Mouse (Mus musculus): ENCODE measurements around the gene Olfr449. TPM values are rescaled to one million over a fixed set of nuclear protein-coding genes. Genes with fewer than 3 reads are reported as not detected.

The Olfr449 gene
- not detected in 2 replicates for polyA plus RNA-seq (2014; fragmentation: Nextera tagmentation; extraction: Ambion mirVana)

- Histone ChIP-seq H3K4me3 (ENCODE audit: low read length) (no peak within 1 kb of the TSS), H3K4me2 (replicated peaks; ENCODE audit: low read depth, low read length) (no peak within 1 kb of the TSS), H3K4me1 (ENCODE audit: control insufficient read depth, insufficient read depth, low read length) (no peaks in the 10 kb centered on the region), H3K9ac (ENCODE audit: low read depth, low read length) (no peak within 1 kb of the TSS), H3K36me3 (ENCODE audit: control insufficient read depth, insufficient read depth, low read length) (no peaks in the 10 kb centered on the region), H3K27ac (ENCODE audit: low read depth, low read length) (no peak within 1 kb of the TSS), H3K9me3 (ENCODE audit: control insufficient read depth, low read length) (no peaks in the 10 kb centered on the region), H3K27me3 (ENCODE audit: control insufficient read depth, insufficient read depth, low read length) (no peaks in the 10 kb centered on the region)
- ATAC-seq (ENCODE audit: low FRiP score, low TSS enrichment) = no peak
Observed at GRCm38 (mm10) chr6:42834084-42834483, at the start of gene Olfr449. Olfr449 (plus strand) TSS chr6:42834384.

- H3K27ac ChIP-seq (ENCODE audit: low read depth, low read length) = no peak within 1 kb of the TSS
- no peaks in the 10 kb centered on the region for H3K4me1 ChIP-seq (ENCODE audit: control insufficient read depth, insufficient read depth, low read length)
- no peaks in the 10 kb centered on the region for H3K36me3 ChIP-seq (ENCODE audit: control insufficient read depth, insufficient read depth, low read length)
- H3K4me3 ChIP-seq (ENCODE audit: low read length) = no peak within 1 kb of the TSS
- H3K9ac ChIP-seq (ENCODE audit: low read depth, low read length) = no peak within 1 kb of the TSS
- no peak within 1 kb of the TSS for H3K4me2 ChIP-seq (replicated peaks; ENCODE audit: low read depth, low read length)
- H3K9me3 ChIP-seq (ENCODE audit: control insufficient read depth, low read length) = no peaks in the 10 kb centered on the region
- no peak for ATAC-seq (ENCODE audit: low FRiP score, low TSS enrichment)
- no peaks in the 10 kb centered on the region for H3K27me3 ChIP-seq (ENCODE audit: control insufficient read depth, insufficient read depth, low read length)
Observed at GRCm38 (mm10) chr6:42784793-42785192, 49.4 kb upstream of the Olfr449 start, which contains the start of gene Olfr452. Olfr452 (plus strand) TSS chr6:42785093.

DNA sequence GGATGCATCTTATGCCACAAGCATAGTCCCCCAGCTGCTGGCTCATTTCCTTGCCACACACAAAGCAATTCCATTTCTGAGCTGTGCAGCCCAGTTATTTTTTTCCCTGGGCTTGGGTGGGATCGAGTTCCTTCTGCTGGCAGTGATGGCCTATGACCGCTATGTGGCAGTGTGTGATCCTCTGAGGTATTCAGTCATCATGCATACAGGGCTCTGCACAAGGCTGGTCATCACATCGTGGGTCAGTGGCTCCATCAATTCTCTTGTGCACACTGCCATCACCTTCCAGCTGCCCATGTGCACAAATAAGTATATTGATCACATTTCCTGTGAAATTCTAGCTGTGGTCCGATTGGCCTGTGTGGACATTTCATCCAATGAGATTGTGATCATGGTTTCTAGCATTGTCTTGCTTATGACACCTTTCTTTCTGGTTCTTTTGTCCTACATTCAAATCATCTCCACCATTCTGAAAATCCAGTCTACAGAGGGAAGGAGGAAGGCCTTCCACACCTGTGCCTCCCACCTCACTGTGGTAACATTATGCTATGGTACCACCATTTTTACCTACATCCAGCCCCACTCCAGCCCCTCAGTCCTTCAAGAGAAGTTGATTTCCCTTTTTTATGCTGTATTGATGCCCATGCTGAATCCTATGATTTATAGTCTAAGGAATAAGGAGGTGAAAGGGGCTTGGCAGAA is 43.8 kb upstream of the Olfr449 start:
- H3K4me2 ChIP-seq (replicated peaks; ENCODE audit: low read depth, low read length) = no peak overlapping the region
- no peak overlapping the region for H3K9ac ChIP-seq (ENCODE audit: low read depth, low read length)
- H3K4me1 ChIP-seq (ENCODE audit: control insufficient read depth, insufficient read depth, low read length) = no peaks in the 10 kb centered on the region
- no peak overlapping the region for H3K4me3 ChIP-seq (ENCODE audit: low read length)
- 36% methylated on average over 4 of the region's 4 CpGs for WGBS
- no peaks in the 10 kb centered on the region for H3K27me3 ChIP-seq (ENCODE audit: control insufficient read depth, insufficient read depth, low read length)
- H3K36me3 ChIP-seq (ENCODE audit: control insufficient read depth, insufficient read depth, low read length) = no peaks in the 10 kb centered on the region
- no peaks in the 10 kb centered on the region for H3K9me3 ChIP-seq (ENCODE audit: control insufficient read depth, low read length)
- H3K27ac ChIP-seq (ENCODE audit: low read depth, low read length) = no peak overlapping the region
- ATAC-seq (ENCODE audit: low FRiP score, low TSS enrichment) = peak; percentile 28; the same call in 1 of the 2 replicates

DNA sequence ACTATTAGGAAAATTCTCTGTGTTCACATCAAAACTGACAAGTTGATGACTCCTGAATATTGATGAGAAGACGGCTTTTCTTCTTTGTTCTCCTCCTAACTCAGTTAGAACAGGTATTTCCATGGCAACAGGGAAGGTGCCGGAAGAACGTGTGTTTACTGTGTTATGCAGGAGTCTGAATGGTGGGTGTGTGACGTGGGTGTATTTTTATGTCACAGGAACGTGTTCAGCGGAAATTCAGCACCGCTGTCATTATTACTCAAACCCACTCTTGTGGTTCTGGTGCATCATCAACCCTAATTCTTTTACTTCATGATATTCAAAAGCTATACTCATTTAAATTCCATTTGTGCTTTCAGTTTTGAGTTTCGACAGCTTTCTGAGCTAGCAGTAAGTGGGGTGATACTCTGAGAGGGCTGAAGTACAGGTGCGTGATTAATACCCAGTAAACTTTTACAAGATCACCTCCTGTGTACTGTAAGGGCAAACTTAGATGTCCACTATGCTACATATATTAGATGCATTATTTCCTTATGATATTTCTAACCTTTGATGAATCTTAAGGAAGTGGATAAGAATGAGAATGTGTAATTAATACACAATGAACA is 43.1 kb upstream of the Olfr449 start:
- Histone ChIP-seq H3K4me1 (ENCODE audit: control insufficient read depth, insufficient read depth, low read length) (no peaks in the 10 kb centered on the region), H3K4me3 (ENCODE audit: low read length) (no peak overlapping the region), H3K36me3 (ENCODE audit: control insufficient read depth, insufficient read depth, low read length) (no peaks in the 10 kb centered on the region), H3K9ac (ENCODE audit: low read depth, low read length) (no peak overlapping the region), H3K4me2 (replicated peaks; ENCODE audit: low read depth, low read length) (no peak overlapping the region), H3K27me3 (ENCODE audit: control insufficient read depth, insufficient read depth, low read length) (no peaks in the 10 kb centered on the region), H3K27ac (ENCODE audit: low read depth, low read length) (no peak overlapping the region), H3K9me3 (ENCODE audit: control insufficient read depth, low read length) (no peaks in the 10 kb centered on the region)
- ATAC-seq (ENCODE audit: low FRiP score, low TSS enrichment) = no peak
- WGBS = 81% methylated on average over 9 of the region's 9 CpGs

DNA sequence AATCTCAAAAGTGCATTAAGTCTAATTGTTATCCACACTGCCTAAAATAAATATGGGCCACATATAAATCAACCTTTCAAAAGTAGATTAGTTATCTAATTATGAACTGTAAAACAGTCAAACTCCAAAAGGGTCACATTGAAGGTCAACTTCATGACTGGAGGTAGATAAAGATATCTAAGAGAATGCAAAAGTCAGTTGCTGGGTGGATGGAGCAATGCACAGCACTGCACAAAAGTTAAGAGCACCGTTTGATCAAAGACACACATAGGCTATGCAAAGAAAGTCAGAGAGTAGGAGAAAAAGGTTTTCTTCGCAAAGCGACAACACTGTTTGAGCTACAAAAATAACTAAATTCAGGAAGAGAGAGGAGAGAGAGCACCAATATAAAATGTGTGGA is 39.2 kb upstream of the Olfr449 start:
- H3K9me3 ChIP-seq (ENCODE audit: control insufficient read depth, low read length) = no peaks in the 10 kb centered on the region
- H3K4me2 ChIP-seq (replicated peaks; ENCODE audit: low read depth, low read length) = no peak overlapping the region
- no peaks in the 10 kb centered on the region for H3K27me3 ChIP-seq (ENCODE audit: control insufficient read depth, insufficient read depth, low read length)
- H3K9ac ChIP-seq (ENCODE audit: low read depth, low read length) = no peak overlapping the region
- no peak overlapping the region for H3K27ac ChIP-seq (ENCODE audit: low read depth, low read length)
- H3K36me3 ChIP-seq (ENCODE audit: control insufficient read depth, insufficient read depth, low read length) = no peaks in the 10 kb centered on the region
- H3K4me1 ChIP-seq (ENCODE audit: control insufficient read depth, insufficient read depth, low read length) = no peaks in the 10 kb centered on the region
- ATAC-seq (ENCODE audit: low FRiP score, low TSS enrichment) = no peak
- H3K4me3 ChIP-seq (ENCODE audit: low read length) = no peak overlapping the region
- WGBS = 81% methylated on average over 3 of the region's 3 CpGs

- H3K27ac ChIP-seq (ENCODE audit: low read depth, low read length) = no peak within 1 kb of the TSS
- H3K9ac ChIP-seq (ENCODE audit: low read depth, low read length) = no peak within 1 kb of the TSS
- no peaks in the 10 kb centered on the region for H3K36me3 ChIP-seq (ENCODE audit: control insufficient read depth, insufficient read depth, low read length)
- H3K27me3 ChIP-seq (ENCODE audit: control insufficient read depth, insufficient read depth, low read length) = no peaks in the 10 kb centered on the region
- ATAC-seq (ENCODE audit: low FRiP score, low TSS enrichment) = no peak
- no peak within 1 kb of the TSS for H3K4me3 ChIP-seq (ENCODE audit: low read length)
- no peaks in the 10 kb centered on the region for H3K4me1 ChIP-seq (ENCODE audit: control insufficient read depth, insufficient read depth, low read length)
- H3K4me2 ChIP-seq (replicated peaks; ENCODE audit: low read depth, low read length) = no peak within 1 kb of the TSS
- H3K9me3 ChIP-seq (ENCODE audit: control insufficient read depth, low read length) = no peaks in the 10 kb centered on the region
- 97% methylated on average over 1 of the region's 1 CpGs for WGBS
Observed at GRCm38 (mm10) chr6:42811639-42812038, 22.5 kb upstream of the Olfr449 start, which contains the start of gene Olfr450. Olfr450 (plus strand) TSS chr6:42811939.

DNA sequence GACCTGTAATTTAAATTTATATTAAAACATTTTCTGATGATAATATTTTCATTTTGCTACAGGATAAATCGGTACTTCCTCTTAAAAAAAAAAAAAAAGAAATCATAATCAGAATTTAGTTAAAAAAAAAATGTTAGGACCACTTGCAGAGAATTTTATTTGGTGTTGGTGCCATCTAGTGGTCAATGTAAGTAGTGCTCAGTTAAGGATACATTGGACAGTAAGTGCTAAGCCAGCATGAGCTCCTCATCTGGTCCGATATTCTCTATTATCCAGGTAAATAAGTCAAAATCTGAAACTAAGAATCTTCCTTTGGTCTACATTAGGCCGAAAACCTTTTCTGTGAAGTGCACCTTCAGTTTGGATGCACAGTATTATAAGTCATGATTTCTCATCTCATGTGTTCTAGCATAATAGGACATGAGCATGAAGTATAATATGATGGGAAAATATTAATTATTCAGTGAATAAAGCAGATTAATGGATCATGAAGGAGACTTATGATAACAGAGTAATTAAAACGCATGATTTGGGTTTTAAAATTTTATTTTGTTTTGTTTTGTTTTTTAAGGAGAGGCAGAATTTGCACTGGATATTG is 26.1 kb downstream of the Olfr449 start:
- H3K36me3 ChIP-seq (ENCODE audit: control insufficient read depth, insufficient read depth, low read length) = no peaks in the 10 kb centered on the region
- H3K9me3 ChIP-seq (ENCODE audit: control insufficient read depth, low read length) = no peaks in the 10 kb centered on the region
- H3K4me1 ChIP-seq (ENCODE audit: control insufficient read depth, insufficient read depth, low read length) = no peaks in the 10 kb centered on the region
- no peak overlapping the region for H3K4me2 ChIP-seq (replicated peaks; ENCODE audit: low read depth, low read length)
- H3K4me3 ChIP-seq (ENCODE audit: low read length) = no peak overlapping the region
- 16% methylated on average over 4 of the region's 4 CpGs for WGBS
- H3K27me3 ChIP-seq (ENCODE audit: control insufficient read depth, insufficient read depth, low read length) = no peaks in the 10 kb centered on the region
- no peak overlapping the region for H3K27ac ChIP-seq (ENCODE audit: low read depth, low read length)
- H3K9ac ChIP-seq (ENCODE audit: low read depth, low read length) = no peak overlapping the region
- ATAC-seq (ENCODE audit: low FRiP score, low TSS enrichment) = no peak

GRCm38 (mm10) chr6:42869695-42870094 is 35.5 kb downstream of the Olfr449 start:
- Histone ChIP-seq H3K4me3 (ENCODE audit: low read length) (no peak overlapping the region), H3K27me3 (ENCODE audit: control insufficient read depth, insufficient read depth, low read length) (no peaks in the 10 kb centered on the region), H3K27ac (ENCODE audit: low read depth, low read length) (no peak overlapping the region), H3K4me2 (replicated peaks; ENCODE audit: low read depth, low read length) (no peak overlapping the region), H3K9me3 (ENCODE audit: control insufficient read depth, low read length) (no peaks in the 10 kb centered on the region), H3K36me3 (ENCODE audit: control insufficient read depth, insufficient read depth, low read length) (no peaks in the 10 kb centered on the region), H3K4me1 (ENCODE audit: control insufficient read depth, insufficient read depth, low read length) (no peaks in the 10 kb centered on the region), H3K9ac (ENCODE audit: low read depth, low read length) (no peak overlapping the region)
- ATAC-seq (ENCODE audit: low FRiP score, low TSS enrichment) = no peak
- 86% methylated on average over 3 of the region's 3 CpGs for WGBS

DNA sequence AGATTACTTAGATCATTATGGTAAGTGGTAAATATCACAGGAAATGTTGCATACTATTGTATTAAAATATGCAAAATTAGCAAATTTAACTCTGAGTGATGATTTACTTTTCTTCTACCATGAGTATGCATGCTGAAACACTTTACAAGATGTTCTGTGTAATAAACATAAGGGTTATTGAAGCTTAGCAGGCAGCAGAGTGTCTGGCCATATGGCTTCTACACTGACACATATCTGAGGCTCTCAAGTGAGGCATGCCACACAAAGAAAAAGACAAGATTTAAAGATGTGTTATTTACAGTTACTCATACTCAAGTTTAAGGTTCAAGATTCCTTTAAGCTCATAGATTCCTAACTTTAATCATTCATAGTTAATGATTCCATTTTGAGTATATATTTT is 42.1 kb downstream of the Olfr449 start:
- no peak for ATAC-seq (ENCODE audit: low FRiP score, low TSS enrichment)
- no peaks in the 10 kb centered on the region for H3K9me3 ChIP-seq (ENCODE audit: control insufficient read depth, low read length)
- no peak overlapping the region for H3K27ac ChIP-seq (ENCODE audit: low read depth, low read length)
- no peak overlapping the region for H3K4me3 ChIP-seq (ENCODE audit: low read length)
- H3K36me3 ChIP-seq (ENCODE audit: control insufficient read depth, insufficient read depth, low read length) = no peaks in the 10 kb centered on the region
- H3K27me3 ChIP-seq (ENCODE audit: control insufficient read depth, insufficient read depth, low read length) = no peaks in the 10 kb centered on the region
- no peak overlapping the region for H3K9ac ChIP-seq (ENCODE audit: low read depth, low read length)
- no peak overlapping the region for H3K4me2 ChIP-seq (replicated peaks; ENCODE audit: low read depth, low read length)
- H3K4me1 ChIP-seq (ENCODE audit: control insufficient read depth, insufficient read depth, low read length) = no peaks in the 10 kb centered on the region
